Mouse (Mus musculus) bone marrow, adult 2 months (tissue): ENCODE data around the gene Dnmt3c. TPM values are rescaled to one million over a fixed set of nuclear protein-coding genes. Genes with fewer than 3 reads are reported as not detected.
A peak's percentile ranks its signal among the peaks of the same experiment; 100 is the strongest.

Experiments
- H3K27ac ChIP-seq: fragments of 200-500 bp; 2 replicates; pipeline ENCODE4 v1.5.1; 2012; ENCODE audit warnings: low read depth, mild to moderate bottlenecking, control low read depth, inconsistent platforms, low read length; ENCODE audit not compliant: control insufficient read depth, poor library complexity, insufficient read depth
- H3K4me1 ChIP-seq: fragments of 200-500 bp; 2 replicates; pipeline ENCODE4 v1.6.1; 2011; ENCODE audit warnings: low read length; ENCODE audit not compliant: control insufficient read depth, insufficient read depth
- H3K4me3 ChIP-seq: fragments of 200-500 bp; replicated peaks from 2 replicates; pipeline ENCODE3; 2011; ENCODE audit warnings: mild to moderate bottlenecking, low read depth, low read length, control low read depth; ENCODE audit not compliant: control insufficient read depth
- CTCF ChIP-seq: fragments of 200-500 bp; IDR thresholded peaks from 2 replicates; pipeline ENCODE4 v1.5.1; 2011; ENCODE audit warnings: low read length, control low read depth; ENCODE audit not compliant: control insufficient read depth, insufficient read depth
- POLR2A ChIP-seq: fragments of 200-500 bp; IDR thresholded peaks from 2 replicates; pipeline ENCODE4 v1.6.1; 2011; ENCODE audit warnings: low read depth, mild to moderate bottlenecking, control low read depth, low read length, borderline replicate concordance; ENCODE audit not compliant: control insufficient read depth
- WGBS: fragments of 180-500 bp; shearing (Covaris S2); methylation state at CpG from one replicate; pipeline ENCODE4 v1.1.7; 2018; 5-methylcytosine and 5-hydroxymethylcytosine counted together
- polyA plus RNA-seq: library from polyadenylated mRNA; stranded (reverse); fragments of >200 nt; gene quantifications from 2 replicates; pipeline ENCODE4 v1.2.4, GENCODE M21; 2011; ENCODE audit warnings: low replicate concordance; ENCODE audit not compliant: missing spikeins, insufficient read depth, insufficient read length

The Dnmt3c gene
- polyA plus RNA-seq, 1 experiment: not detected

GRCm38 (mm10) chr2:153772950-153773349 lies 76.5 kb downstream of the Dnmt3c start:
- Histone ChIP-seq H3K27ac (no peak overlapping the region), H3K4me3 (no peak overlapping the region), H3K4me1 (no peaks in the 10 kb centered on the region)
- 91% methylated on average over 4 of the region's 4 CpGs for WGBS
- TF ChIP-seq CTCF (no peak), POLR2A (no peak)

GRCm38 (mm10) chr2:153775472-153775871 lies 79.0 kb downstream of the Dnmt3c start:
- TF ChIP-seq POLR2A (no peak), CTCF (no peak)
- Histone ChIP-seq H3K4me3 (no peak overlapping the region), H3K27ac (no peak overlapping the region), H3K4me1 (peaks cover 2% of the 10 kb centered on the region)
- 96% methylated on average over 4 of the region's 4 CpGs for WGBS

- Histone ChIP-seq H3K27ac (peak overlapping the region; percentile 6; the same call in 1 of the 2 replicates), H3K4me3 (peak overlapping the region; percentile 62), H3K4me1 (peaks cover 2% of the 10 kb centered on the region)
- 9% methylated on average over 24 of the region's 24 CpGs for WGBS
- TF ChIP-seq CTCF: no peak
- TF ChIP-seq POLR2A: peak; percentile 38; the same call in 1 of the 2 replicates
Observed at GRCm38 (mm10) chr2:153778638-153779362, 82.3 kb downstream of the Dnmt3c start.

Other genes with a start within 250 kb of the Dnmt3c start
- not detected in 2 replicates for gene 4930404H24Rik, start 203.9 kb upstream of the Dnmt3c start, polyA plus RNA-seq
- gene Nol4l, start 166.7 kb upstream of the Dnmt3c start, polyA plus RNA-seq: 4.0 and 7.5 TPM in 2 replicates
- gene Commd7, start 63.9 kb upstream of the Dnmt3c start, polyA plus RNA-seq: 16.0 and 22.0 TPM in 2 replicates
- gene Dnmt3b, start 47.2 kb upstream of the Dnmt3c start, polyA plus RNA-seq: 2.3 and 4.5 TPM in 2 replicates
- 28.0 and 32.4 TPM in 2 replicates for gene Mapre1, start 44.6 kb downstream of the Dnmt3c start, polyA plus RNA-seq
- 1.4 TPM in 1 of 2 replicates, not detected in the other for gene Efcab8, start 83.3 kb downstream of the Dnmt3c start, polyA plus RNA-seq
- not detected in 2 replicates for gene Sun5, start 174.4 kb downstream of the Dnmt3c start, polyA plus RNA-seq
- gene Bpifb2, start 178.4 kb downstream of the Dnmt3c start, polyA plus RNA-seq: not detected in 2 replicates
- not detected in 2 replicates for gene Bpifb6, start 203.7 kb downstream of the Dnmt3c start, polyA plus RNA-seq
- not detected in 2 replicates for gene Bpifb3, start 221.6 kb downstream of the Dnmt3c start, polyA plus RNA-seq
- not detected in 2 replicates for gene Bpifb4, start 241.6 kb downstream of the Dnmt3c start, polyA plus RNA-seq